Mouse (Mus musculus) kidney, adult 2 months (tissue): ENCODE measurements around the gene Mlh1.

Experiments used
- CTCF ChIP-seq: fragments of 200-500 bp; conservative IDR thresholded peaks from 2 replicates; pipeline ENCODE4 v1.5.1; 2011; ENCODE audit warnings: low read depth, mild to moderate bottlenecking, control low read depth, low read length, moderate library complexity, mixed read lengths; ENCODE audit not compliant: insufficient read depth, insufficient read length
- POLR2A ChIP-seq: fragments of 200-500 bp; IDR thresholded peaks from one replicate; pipeline ENCODE4 v1.6.1; 2011; ENCODE audit warnings: low read depth, low read length, control low read depth

- no peak for TF ChIP-seq POLR2A
- TF ChIP-seq CTCF, result no peak
Measured at GRCm38 (mm10) chr9:111271056-111271433, 546 bp downstream of the Mlh1 start.
